Mouse (Mus musculus): ENCODE measurements around the gene Homer3.

Gene Homer3

GRCm38 (mm10) chr8:70282603-70283135 is at the start of gene Homer3:
Gene Homer3 (plus strand): TSS chr8:70282827.
- peak; percentile 39 for DNase-seq (ENCODE audit: low read depth, low spot score)

DNA sequence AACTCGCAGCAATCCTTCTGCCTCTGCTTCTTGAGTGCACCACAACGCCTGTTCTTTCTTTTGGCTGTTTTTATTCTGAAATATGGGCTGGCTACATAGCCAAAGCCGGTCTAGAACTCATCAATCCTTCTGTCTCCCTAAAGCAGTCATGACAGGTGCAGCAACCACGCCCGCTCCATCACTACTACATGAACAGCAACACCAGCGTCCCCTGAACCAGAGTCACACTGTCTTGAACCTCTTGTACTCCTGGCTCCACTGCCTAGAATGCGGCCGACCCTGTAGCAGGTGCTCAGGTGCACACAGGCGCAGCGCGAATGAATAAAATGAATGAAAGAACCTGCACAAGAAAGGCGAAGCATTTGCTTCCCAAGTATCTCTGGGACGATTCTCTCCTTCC is 49.0 kb upstream of the Homer3 start:
- no peak for DNase-seq (ENCODE audit: low read depth, low spot score)

DNA sequence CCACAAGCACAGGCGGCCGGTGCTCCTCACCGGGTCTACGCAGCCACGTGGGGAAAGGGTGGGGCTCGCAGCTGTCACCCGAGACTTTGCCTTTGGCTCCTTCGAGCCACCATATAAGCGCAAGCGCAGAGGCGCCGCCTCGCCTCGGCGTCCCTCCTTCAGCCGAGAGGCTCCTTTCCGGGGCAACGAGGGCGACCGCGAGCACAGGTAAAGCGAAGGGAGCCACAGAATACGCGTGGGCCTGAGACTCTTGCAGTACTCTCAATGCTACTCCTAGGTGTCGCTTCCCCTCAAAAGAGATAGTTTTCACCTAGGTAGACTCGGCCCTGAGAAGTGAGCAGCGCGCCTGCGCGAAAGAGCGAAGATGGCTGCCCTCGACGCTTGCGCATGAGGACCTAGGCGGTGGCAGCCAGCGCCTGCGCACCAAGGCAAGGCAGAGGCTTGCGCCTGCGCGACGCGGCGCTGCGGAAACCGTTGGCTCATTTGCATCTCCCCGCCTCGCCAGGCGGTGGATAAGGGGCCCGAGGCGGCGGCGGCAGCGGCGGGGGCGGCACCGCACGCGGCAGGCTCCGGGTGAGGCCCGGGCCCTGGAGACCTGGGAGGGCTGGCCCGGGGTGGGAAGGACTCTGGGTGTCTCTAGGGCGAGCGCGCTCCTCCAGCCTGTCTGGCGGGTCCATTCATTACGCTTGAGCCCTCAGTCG is 48.4 kb upstream of the Homer3 start, which contains the start of the genes Sugp2 and Armc6:
Gene Sugp2 (plus strand): TSS at position 147 of the 701 bp plus-strand sequence.
Gene Armc6 (minus strand): TSS at position 387 of the 701 bp plus-strand sequence.
- DNase-seq (ENCODE audit: low read depth, low spot score): peak; percentile 92

- DNase-seq (ENCODE audit: low read depth, low spot score): no peak
Observed at GRCm38 (mm10) chr8:70234781-70235128, 47.9 kb upstream of the Homer3 start.

DNA sequence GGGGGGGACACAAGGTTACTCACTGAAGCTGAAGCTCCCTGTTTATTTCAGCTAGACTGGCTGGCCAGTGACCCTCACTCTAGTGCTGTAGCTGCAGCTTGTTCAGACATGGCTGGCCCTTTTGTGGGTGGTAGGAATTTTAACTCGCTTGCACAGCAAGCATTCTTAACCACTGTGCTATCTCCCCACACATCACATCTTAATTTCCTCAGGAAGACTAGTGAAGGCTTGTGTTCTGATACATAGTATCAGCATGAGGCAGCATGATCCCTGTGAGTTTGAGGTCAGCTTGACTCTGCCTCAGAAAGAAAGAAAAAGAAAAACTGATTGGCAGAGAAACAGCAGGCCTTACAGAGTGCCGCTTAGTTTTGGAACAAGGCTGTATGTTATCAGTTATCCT is 44.8 kb upstream of the Homer3 start:
- DNase-seq (ENCODE audit: low read depth, low spot score): no peak

- no peak for DNase-seq (ENCODE audit: low read depth, low spot score)
Observed at GRCm38 (mm10) chr8:70240642-70241041, 42.0 kb upstream of the Homer3 start.

GRCm38 (mm10) chr8:70246622-70247021 is 36.0 kb upstream of the Homer3 start:
- no peak for DNase-seq (ENCODE audit: low read depth, low spot score)

- no peak for DNase-seq (ENCODE audit: low read depth, low spot score)
Observed at GRCm38 (mm10) chr8:70247841-70248240, 34.8 kb upstream of the Homer3 start.

GRCm38 (mm10) chr8:70254628-70255027 is 28.0 kb upstream of the Homer3 start:
- DNase-seq (ENCODE audit: low read depth, low spot score): no peak

DNA sequence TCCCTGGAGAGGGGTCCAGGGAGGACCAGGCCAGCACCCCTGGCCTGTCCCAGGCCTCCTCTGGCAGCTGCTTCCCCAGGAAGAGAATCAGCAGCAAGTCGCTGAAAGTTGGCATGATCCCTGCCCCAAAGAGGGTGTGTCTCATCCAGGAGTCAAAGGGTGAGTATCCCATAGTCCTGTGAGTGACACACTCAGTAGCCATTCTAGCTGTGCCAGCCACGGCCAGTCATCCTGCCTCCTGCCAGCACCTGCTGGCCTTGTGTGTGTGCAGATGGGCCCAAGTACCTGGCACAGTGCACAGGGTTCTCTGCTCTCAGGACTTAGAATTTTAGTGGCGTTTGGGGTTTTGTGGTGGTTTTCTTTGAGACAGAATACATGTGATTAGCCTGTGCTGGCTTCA is 25.2 kb upstream of the Homer3 start:
- DNase-seq (ENCODE audit: low read depth, low spot score): no peak

- DNase-seq (ENCODE audit: low read depth, low spot score): no peak
Observed at GRCm38 (mm10) chr8:70258600-70258999, 24.0 kb upstream of the Homer3 start.

GRCm38 (mm10) chr8:70259043-70259442 is 23.6 kb upstream of the Homer3 start:
- DNase-seq (ENCODE audit: low read depth, low spot score): no peak

- no peak for DNase-seq (ENCODE audit: low read depth, low spot score)
Observed at GRCm38 (mm10) chr8:70267674-70268073, 15.0 kb upstream of the Homer3 start.

DNA sequence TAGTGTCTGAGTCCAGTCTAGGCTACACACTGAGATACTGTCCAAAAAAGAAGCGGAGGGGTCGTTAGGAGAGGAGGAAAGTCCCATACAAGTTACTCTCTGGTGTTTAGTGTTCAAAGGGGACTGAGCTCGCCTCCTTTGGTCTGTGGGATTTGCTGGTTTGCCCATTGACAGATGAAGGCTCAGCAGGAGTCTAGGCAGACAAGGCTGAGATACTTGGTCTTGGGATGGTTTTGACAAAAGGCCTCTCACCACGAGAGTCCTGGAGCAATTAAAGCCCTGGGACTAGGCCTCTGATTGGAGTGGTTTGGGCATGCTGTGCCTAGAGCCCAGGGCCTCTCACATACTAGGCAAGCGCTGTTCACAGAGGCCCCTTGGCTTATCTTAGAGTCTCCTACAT is 14.3 kb upstream of the Homer3 start:
- no peak for DNase-seq (ENCODE audit: low read depth, low spot score)

DNA sequence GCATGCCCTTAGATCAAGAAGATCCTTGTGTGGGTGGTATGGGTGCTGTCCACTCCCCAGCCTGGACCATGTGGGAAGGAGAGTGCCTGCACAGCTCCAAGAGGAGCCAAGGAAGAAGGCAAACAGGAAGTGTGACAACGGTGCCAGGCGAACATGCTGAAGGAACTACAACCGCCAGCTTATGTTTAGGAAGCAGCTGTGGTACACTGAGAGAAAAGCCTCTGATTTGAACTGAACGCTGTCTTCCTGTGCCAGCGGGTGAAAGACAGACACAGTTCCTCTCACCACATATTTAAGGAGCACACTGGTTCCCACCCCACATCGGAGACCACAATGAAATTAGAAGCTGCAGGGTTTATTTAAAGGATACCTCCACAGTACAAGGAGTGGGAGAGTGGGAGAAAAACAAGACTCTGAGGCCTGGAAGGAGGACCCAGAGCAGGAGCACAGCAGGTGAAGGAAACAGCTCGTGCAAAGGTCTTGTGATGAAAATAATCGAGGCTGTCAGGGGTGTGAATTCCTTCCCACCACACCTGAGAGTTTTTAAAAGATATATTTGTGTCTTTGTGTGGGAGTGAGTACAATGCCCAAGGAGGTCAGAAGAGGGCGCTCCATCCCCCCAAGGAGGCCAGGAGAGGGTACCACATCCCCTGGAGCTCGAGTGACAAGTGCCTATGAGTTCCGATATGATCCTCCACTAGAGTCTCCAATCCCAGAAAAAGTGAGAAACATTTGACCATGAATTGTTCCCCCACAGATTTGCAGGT is 13.6 kb upstream of the Homer3 start:
- no peak for DNase-seq (ENCODE audit: low read depth, low spot score)

GRCm38 (mm10) chr8:70272949-70273348 is 9.7 kb upstream of the Homer3 start:
- DNase-seq (ENCODE audit: low read depth, low spot score): no peak

GRCm38 (mm10) chr8:70274350-70274749 is 8.3 kb upstream of the Homer3 start:
- DNase-seq (ENCODE audit: low read depth, low spot score): no peak

DNA sequence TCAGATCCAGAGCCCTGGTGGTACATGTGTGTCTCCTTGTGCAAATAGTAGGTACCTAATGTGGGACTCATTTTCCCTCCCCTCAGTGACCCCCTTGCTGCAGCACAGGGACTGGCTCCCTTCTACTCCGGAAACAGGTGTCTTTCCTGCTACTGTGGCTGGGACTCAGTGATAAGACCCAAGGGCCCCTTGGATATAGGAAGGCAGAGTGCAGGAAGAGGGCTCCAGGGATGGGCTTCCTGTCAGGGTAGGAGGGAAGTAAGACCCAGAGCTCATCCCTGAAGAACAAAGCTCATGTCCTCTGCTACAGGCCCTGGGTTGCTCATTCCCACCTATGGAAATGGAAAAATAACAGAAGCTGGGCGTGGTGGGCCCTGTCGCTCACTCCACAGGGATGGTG is 6.2 kb upstream of the Homer3 start:
- DNase-seq (ENCODE audit: low read depth, low spot score): no peak

DNA sequence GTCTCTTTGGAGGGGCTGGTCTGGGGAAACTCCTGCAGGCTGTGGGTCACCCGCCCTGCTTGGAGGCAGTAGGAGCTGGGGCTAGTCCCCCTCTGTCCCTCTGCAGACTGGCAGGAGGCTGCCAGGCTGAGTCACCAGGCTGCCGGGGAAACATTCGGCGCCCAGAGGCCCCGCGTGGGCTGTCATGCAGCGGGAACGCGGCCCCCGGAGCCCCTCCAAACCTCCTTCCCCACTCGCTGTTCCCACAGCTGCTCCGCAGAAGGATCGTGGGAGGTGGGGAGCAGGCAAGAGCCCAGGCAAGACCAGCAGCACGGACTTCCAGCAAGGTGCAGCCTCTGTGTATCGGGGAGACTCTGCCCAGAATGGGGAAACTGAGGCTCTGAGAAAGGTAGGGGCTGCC is 4.5 kb upstream of the Homer3 start:
- no peak for DNase-seq (ENCODE audit: low read depth, low spot score)

- DNase-seq (ENCODE audit: low read depth, low spot score): no peak
Observed at GRCm38 (mm10) chr8:70279266-70279665, 3.4 kb upstream of the Homer3 start.

DNA sequence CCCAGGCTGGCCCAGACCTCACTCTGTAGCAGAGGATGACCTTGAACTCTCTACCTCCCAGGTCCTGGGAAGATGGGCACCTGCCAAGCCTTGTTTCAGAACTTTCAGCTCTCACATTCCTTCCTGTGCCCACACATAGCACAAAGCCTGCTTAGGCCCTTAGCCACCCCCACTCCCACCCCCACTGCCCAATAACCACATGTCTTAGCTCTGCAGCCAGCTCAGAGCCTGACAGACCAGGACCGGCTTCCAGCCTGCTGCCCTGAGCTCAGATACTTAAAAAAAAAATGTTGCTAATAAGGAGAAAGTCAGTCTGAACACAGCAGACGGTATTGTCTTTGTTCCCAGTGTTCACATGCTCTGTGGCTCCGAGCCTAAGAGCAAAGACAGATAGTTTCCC is 1.6 kb upstream of the Homer3 start:
- no peak for DNase-seq (ENCODE audit: low read depth, low spot score)

DNA sequence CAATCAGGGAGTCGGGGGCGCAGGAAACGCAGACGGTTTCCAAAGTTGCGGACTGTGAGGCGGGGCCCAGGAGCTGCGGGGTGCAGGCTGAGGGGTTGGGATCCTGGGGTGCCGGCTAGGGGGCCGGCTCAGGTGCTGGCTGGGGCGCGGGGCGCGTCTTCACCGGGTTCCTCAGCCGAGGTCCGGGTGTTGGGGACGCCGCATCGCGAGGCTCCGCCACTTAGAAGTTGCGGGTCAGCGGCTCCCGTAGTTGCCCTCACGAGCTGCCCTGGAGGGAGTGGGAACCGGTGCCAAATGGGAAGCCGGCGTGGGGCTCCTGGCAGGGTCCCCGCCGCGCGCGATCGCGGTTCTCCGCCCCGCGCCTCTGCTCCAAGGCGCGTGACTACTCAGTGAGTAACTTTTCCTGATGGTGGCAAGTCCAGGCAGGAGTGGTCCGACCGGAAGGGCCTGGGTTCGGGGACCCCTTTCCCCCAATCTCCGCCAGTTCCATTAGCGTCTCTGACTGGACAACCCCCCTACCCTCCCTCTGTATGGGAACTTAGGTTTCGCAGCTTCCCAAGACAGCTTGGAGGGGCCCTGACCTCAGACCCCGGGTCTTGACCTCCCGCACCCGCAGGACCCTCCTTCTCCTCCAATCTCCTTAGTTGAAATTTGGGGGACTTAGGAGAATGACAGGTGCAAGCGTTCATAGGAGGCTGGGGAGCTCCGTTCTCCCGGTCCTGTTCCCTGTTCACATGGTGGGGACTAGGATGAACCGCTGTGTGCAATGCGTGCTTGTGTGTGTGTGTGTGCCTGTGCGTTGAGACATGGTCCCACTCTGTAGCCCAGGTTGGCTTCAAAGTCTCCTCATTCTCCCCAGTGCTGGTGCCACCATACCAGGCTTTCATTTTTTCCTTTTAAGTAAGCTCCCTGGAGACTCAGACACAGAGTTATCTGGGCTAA is 780 bp downstream of the Homer3 start:
- no peak for DNase-seq (ENCODE audit: low read depth, low spot score)

All from brain, embryonic 18.5 days (tissue).